Mouse (Mus musculus): Measurements from ENCODE around the gene 5330417C22Rik.

DNA sequence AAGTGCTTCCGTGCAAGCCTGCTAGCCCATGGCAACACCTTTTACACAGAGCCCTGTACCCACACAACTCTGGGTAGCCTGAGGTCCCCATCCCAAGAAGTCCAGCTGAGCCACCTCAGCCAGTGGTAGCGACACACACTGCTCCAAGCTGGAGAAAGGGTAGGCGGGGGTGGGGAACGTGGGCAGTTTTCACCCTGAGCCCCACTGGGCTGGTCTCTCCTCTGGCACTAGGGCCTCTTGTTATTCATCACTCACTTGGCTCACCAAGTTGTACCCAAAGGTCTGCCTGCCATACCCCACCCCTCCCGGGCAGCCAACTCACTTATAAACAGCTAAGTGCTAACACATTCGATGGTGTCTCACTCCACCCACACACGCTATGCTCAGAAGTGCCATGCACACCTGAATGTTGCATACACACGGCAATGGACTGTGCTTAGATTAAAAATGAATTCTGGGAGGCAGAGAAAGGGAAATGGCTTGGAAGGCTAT is 127.8 kb downstream of the 5330417C22Rik start:
- no peak for TF ChIP-seq POLR2A (IDR thresholded peaks at IDR 0.05; ENCODE audit: borderline replicate concordance, extremely low read depth, low read depth, low read length)
- TF ChIP-seq CTCF (IDR thresholded peaks at IDR 0.05; ENCODE audit: insufficient read depth, low read length), result no peak

Measured in lung, adult 2 months (tissue).